In the genomic region with DNA sequence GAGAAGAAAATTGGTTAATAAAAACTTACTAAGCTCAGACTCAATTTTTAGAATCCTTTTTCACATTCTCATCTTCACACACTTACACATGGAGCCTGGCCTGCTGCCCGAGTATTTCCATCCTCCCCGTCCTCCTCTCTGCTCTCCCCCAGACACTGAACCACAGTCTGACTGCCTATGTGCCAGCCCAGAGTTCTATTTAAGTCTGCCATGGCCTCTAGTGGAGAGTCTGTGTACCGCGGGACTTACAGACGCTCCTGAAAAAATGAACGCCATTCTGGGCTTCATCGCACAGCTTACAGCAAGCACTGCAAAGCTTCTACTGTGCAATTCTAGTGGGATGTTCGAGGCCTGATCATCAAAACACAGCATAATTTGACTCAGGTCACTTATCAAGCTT, we compare ENCODE assay signal across 10 mouse cellular contexts. TPM values are rescaled to one million over a fixed set of nuclear protein-coding genes. Genes with fewer than 3 reads are reported as not detected.
DNase-seq lines count a peak whose midpoint lies in the region; ATAC-seq and TF ChIP-seq lines count a peak whose summit lies in the region.
"Had no signal": no experiment of that assay in that cellular context is flagged by ENCODE, and none has a peak within 500 bp of the region (broad histone marks: within the 10 kb centered on the region; RNA-seq: fewer than 3 reads in every experiment).

No protein-coding gene starts in this region.

- no peak overlapping the region for H3K27ac ChIP-seq in heart, adult 2 months
- H3K27ac ChIP-seq in midbrain, embryonic 15.5 days: no peak overlapping the region
- no peak overlapping the region for H3K27ac ChIP-seq in midbrain, embryonic 10.5 days (replicated peaks)
- H3K27ac ChIP-seq: lung, embryonic 15.5 days had no signal

- peak; percentile 58; the same call in 1 of the 2 replicates for ATAC-seq in midbrain, embryonic 15.5 days (replicated peaks)
- ATAC-seq in megakaryocyte, adult 5-6 weeks (ENCODE audit: poor library complexity, severe bottlenecking): no peak

- H3K36me3 ChIP-seq in heart, adult 2 months (ENCODE audit: control insufficient read depth, insufficient read depth, low read length): no peaks in the 10 kb centered on the region
- peaks cover 6% of the 10 kb centered on the region; the same call in 1 of the 2 replicates for H3K36me3 ChIP-seq in midbrain, embryonic 15.5 days (replicated peaks)
- H3K36me3 ChIP-seq in midbrain, embryonic 10.5 days: peaks cover 32% of the 10 kb centered on the region

- WGBS in heart, adult 2 months: 39% methylated on average over 8 of the region's 8 CpGs
- WGBS in midbrain, embryonic 15.5 days: 47% methylated on average over 8 of the region's 8 CpGs
- WGBS in midbrain, embryonic 10.5 days: 58% methylated on average over 8 of the region's 8 CpGs
- WGBS in lung, adult 2 months: 49% methylated on average over 8 of the region's 8 CpGs

- no peak overlapping the region for H3K4me2 ChIP-seq in midbrain, embryonic 15.5 days
- H3K4me2 ChIP-seq: lung, embryonic 15.5 days had no signal

- intact Hi-C loops in heart, adult 2 months (cut with DNase I): no loop called here

- H3K79me2 ChIP-seq in heart, adult 2 months (replicated peaks; ENCODE audit: control insufficient read depth, insufficient read depth, low read length): no peaks in the 10 kb centered on the region

- TF ChIP-seq POLR2A in heart, adult 2 months (IDR thresholded peaks at IDR 0.05; ENCODE audit: insufficient read depth, low read depth, low read length): no peak
- TF ChIP-seq POLR2A in lung, adult 2 months (IDR thresholded peaks at IDR 0.05; ENCODE audit: borderline replicate concordance, extremely low read depth, low read depth, low read length): no peak

- H3K9me3 ChIP-seq in midbrain, embryonic 15.5 days: no peaks in the 10 kb centered on the region
- no peaks in the 10 kb centered on the region for H3K9me3 ChIP-seq in midbrain, embryonic 10.5 days (replicated peaks)
- H3K9me3 ChIP-seq: lung, embryonic 15.5 days had no signal

- H3K4me1 ChIP-seq in heart, adult 2 months (ENCODE audit: control insufficient read depth, insufficient read depth, low read length): no peaks in the 10 kb centered on the region
- H3K4me1 ChIP-seq in midbrain, embryonic 15.5 days: no peaks in the 10 kb centered on the region
- no peaks in the 10 kb centered on the region for H3K4me1 ChIP-seq in midbrain, embryonic 10.5 days
- no peaks in the 10 kb centered on the region for H3K4me1 ChIP-seq in lung, adult 2 months (ENCODE audit: control insufficient read depth, insufficient read depth, low read length)
- H3K4me1 ChIP-seq: lung, embryonic 15.5 days had no signal

- H3K9ac ChIP-seq in heart, adult 2 months (ENCODE audit: low read depth, low read length): no peak overlapping the region
- H3K9ac ChIP-seq in midbrain, embryonic 15.5 days: no peak overlapping the region
- H3K9ac ChIP-seq: lung, embryonic 15.5 days had no signal

- H3K27me3 ChIP-seq in heart, adult 2 months (ENCODE audit: control insufficient read depth, insufficient read depth, low read length): no peaks in the 10 kb centered on the region
- H3K27me3 ChIP-seq in midbrain, embryonic 15.5 days (replicated peaks): no peaks in the 10 kb centered on the region
- H3K27me3 ChIP-seq in midbrain, embryonic 10.5 days (ENCODE audit: low read depth, poor library complexity, severe bottlenecking): no peaks in the 10 kb centered on the region
- H3K27me3 ChIP-seq: lung, embryonic 15.5 days had no signal

- TF ChIP-seq EP300 in heart, adult 2 months (IDR thresholded peaks at IDR 0.05; ENCODE audit: insufficient read depth, low read depth, low read length): no peak

- DNase-seq in heart, adult 2 months: no peak
- DNase-seq in heart, adult 18-20 months: no peak
- no peak for DNase-seq in midbrain, embryonic 10.5 days (ENCODE audit: low spot score)
- DNase-seq in layer of hippocampus, postnatal 10 days (ENCODE audit: low spot score in 2 of 2): peak; percentile 21 to 47
- no peak for DNase-seq in adrenal gland, adult 18-20 months (ENCODE audit: low spot score in 2 of 2)
- no peak for DNase-seq in lung, adult 2 months

- no peak overlapping the region for H3K4me3 ChIP-seq in heart, adult 2 months
- no peak overlapping the region for H3K4me3 ChIP-seq in midbrain, embryonic 15.5 days
- H3K4me3 ChIP-seq in midbrain, embryonic 10.5 days: no peak overlapping the region
- no peak overlapping the region for H3K4me3 ChIP-seq in lung, adult 2 months (replicated peaks; ENCODE audit: extremely low read depth, low read depth, low read length)
- H3K4me3 ChIP-seq: lung, embryonic 15.5 days had no signal

- peak; percentile 50 for TF ChIP-seq CTCF in heart, adult 2 months (IDR thresholded peaks at IDR 0.05)
- TF ChIP-seq CTCF in lung, adult 2 months (IDR thresholded peaks at IDR 0.05; ENCODE audit: insufficient read depth, low read length): no peak

RNA-seq across cellular contexts. Expression of a gene that starts 9.4 kb away (rescaled TPM):
- not detected for total RNA-seq in heart, adult 2 months (2021)
- polyA plus RNA-seq in heart, adult 2 months (2012; rRNA removed): not detected in 2 replicates
- total RNA-seq in heart, adult 18-20 months (2021): not detected
- not detected in 2 replicates for polyA plus RNA-seq in midbrain, embryonic 15.5 days (2015; fragmentation: Nextera tagmentation; extraction: Ambion mirVana)
- 0.16 and 0.22 TPM in 2 replicates for polyA plus RNA-seq in midbrain, embryonic 10.5 days (2016; fragmentation: Nextera tagmentation; extraction: Ambion mirVana)
- total RNA-seq in layer of hippocampus, postnatal 10 days (2021): under 1 TPM in 1 of 2 experiments, not detected in 1; 0.40 TPM
- total RNA-seq in megakaryocyte, adult 5-6 weeks (2015): not detected in 2 replicates
- not detected in 2 replicates for total RNA-seq in megakaryocyte, adult 5-6 weeks (2017)
- not detected for total RNA-seq in adrenal gland, adult 18-20 months (2021)
- polyA plus RNA-seq in lung, adult 2 months (2012; rRNA removed): not detected in 2 replicates
- polyA plus RNA-seq: lung, embryonic 15.5 days; stomach, embryonic 14.5 days had no signal

RNA-seq across cellular contexts. Expression of a gene that starts 36.7 kb away (rescaled TPM):
- total RNA-seq in heart, adult 2 months (2021): 10 to 100 TPM; 12.7 to 12.8 TPM
- polyA plus RNA-seq in heart, adult 2 months (2012; rRNA removed): 10.3 and 16.1 TPM in 2 replicates
- total RNA-seq in heart, adult 18-20 months (2021): 10 to 100 TPM; 12.7 to 12.8 TPM
- 19.9 and 22.8 TPM in 2 replicates for polyA plus RNA-seq in midbrain, embryonic 15.5 days (2015; fragmentation: Nextera tagmentation; extraction: Ambion mirVana)
- polyA plus RNA-seq in midbrain, embryonic 10.5 days (2016; fragmentation: Nextera tagmentation; extraction: Ambion mirVana): 34.8 and 39.1 TPM in 2 replicates
- total RNA-seq in layer of hippocampus, postnatal 10 days (2021): 10 to 100 TPM; 12.2 to 14.4 TPM
- 14.3 and 24.1 TPM in 2 replicates for total RNA-seq in megakaryocyte, adult 5-6 weeks (2015)
- total RNA-seq in megakaryocyte, adult 5-6 weeks (2017): 18.7 and 21.0 TPM in 2 replicates
- 10 to 100 TPM; 13.8 TPM for total RNA-seq in adrenal gland, adult 18-20 months (2021)
- 8.3 and 12.5 TPM in 2 replicates for polyA plus RNA-seq in lung, adult 2 months (2012; rRNA removed)

RNA-seq across cellular contexts. Expression of a gene that starts 36.9 kb away (rescaled TPM):
- 10 to 100 TPM; 59.5 to 68.5 TPM for total RNA-seq in heart, adult 2 months (2021)
- polyA plus RNA-seq in heart, adult 2 months (2012; rRNA removed): 13.0 and 19.3 TPM in 2 replicates
- 10 to 100 TPM; 47.1 to 50.0 TPM for total RNA-seq in heart, adult 18-20 months (2021)
- 93.9 and 96.9 TPM in 2 replicates for polyA plus RNA-seq in midbrain, embryonic 15.5 days (2015; fragmentation: Nextera tagmentation; extraction: Ambion mirVana)
- 86.7 and 100 TPM in 2 replicates for polyA plus RNA-seq in midbrain, embryonic 10.5 days (2016; fragmentation: Nextera tagmentation; extraction: Ambion mirVana)
- 10 to 100 TPM; 64.5 to 66.4 TPM for total RNA-seq in layer of hippocampus, postnatal 10 days (2021)
- 62.0 and 63.4 TPM in 2 replicates for total RNA-seq in megakaryocyte, adult 5-6 weeks (2015)
- total RNA-seq in megakaryocyte, adult 5-6 weeks (2017): 142 and 147 TPM in 2 replicates
- 10 to 100 TPM; 60.8 to 72.1 TPM for total RNA-seq in adrenal gland, adult 18-20 months (2021)
- 18.1 and 18.6 TPM in 2 replicates for polyA plus RNA-seq in lung, adult 2 months (2012; rRNA removed)

Comparison
In these comparisons a context has a peak if more than half of its experiments do, and no peak if none do; other contexts are left out.
1. DNase-seq: peak in layer of hippocampus, postnatal 10 days (2 of 2); none in heart, adult 2 months (0 of 2), heart, adult 18-20 months (0 of 2), midbrain, embryonic 10.5 days (single experiment), adrenal gland, adult 18-20 months (0 of 2) and lung, adult 2 months (single experiment).